Mouse (Mus musculus): Measurements from ENCODE around the gene Cpxm2. TPM values are rescaled to one million over a fixed set of nuclear protein-coding genes. Genes with fewer than 3 reads are reported as not detected.

Cpxm2 gene
- total and polyA plus RNA-seq, 3 experiments: not detected

DNA sequence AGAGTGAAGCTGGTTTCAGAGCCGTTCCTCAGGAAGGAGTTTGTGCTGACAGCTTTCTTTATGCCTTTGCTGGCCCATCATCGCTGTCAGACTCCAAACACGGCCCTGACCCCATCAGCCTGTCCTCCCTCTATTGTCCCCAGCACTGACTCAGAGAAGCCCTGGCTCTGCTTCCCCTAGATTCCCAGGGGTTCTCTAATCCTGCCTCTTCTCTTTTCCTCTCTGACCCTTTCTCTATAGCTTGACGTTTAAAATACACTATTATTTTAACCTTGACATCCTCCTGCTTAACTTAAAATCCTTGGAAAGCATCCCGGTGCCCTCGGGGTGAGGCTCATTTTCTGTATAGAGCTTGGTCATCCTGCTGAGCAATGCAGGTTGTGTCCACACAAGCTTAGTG lies 45.1 kb upstream of the Cpxm2 start:
- H3K9me3 ChIP-seq (replicated peaks; ENCODE audit: low read length): no peaks in the 10 kb centered on the region
- no peaks in the 10 kb centered on the region for H3K36me3 ChIP-seq (replicated peaks in 1 of 2; ENCODE audit: control insufficient read depth in 1 of 2, insufficient read depth in 1 of 2, low read length in 1 of 2)
- H3K4me2 ChIP-seq (ENCODE audit: insufficient read depth, low read depth, poor library complexity, severe bottlenecking): no peak overlapping the region
- no peak for DNase-seq (ENCODE audit: extremely low read depth)
- H3K79me2 ChIP-seq (replicated peaks; ENCODE audit: control insufficient read depth, extremely low read depth, insufficient read depth, poor library complexity, severe bottlenecking): no peaks in the 10 kb centered on the region
- peaks cover 93% of the 10 kb centered on the region for H3K27me3 ChIP-seq (replicated peaks)
- dilution Hi-C loops (cut with MboI; ENCODE audit: extremely low pct_ligation_motif_present, extremely low pct_unique_long_range_greater_than_20kb, low sequenced_read_pairs) (no loop called here), in situ Hi-C loops (cut with MboI; ENCODE audit: low pct_ligation_motif_present, low pct_unique_long_range_greater_than_20kb, low sequenced_read_pairs) (no loop called here)
- H3K27ac ChIP-seq (ENCODE audit: insufficient read depth, low read depth): no peak overlapping the region
- H3K4me1 ChIP-seq (ENCODE audit: control insufficient read depth in 1 of 2, insufficient read depth in 2 of 2): no peaks in the 10 kb centered on the region
- H3K9ac ChIP-seq (ENCODE audit: insufficient read depth, low read depth): no peak overlapping the region
- no peak overlapping the region for H3K4me3 ChIP-seq (replicated peaks in 1 of 3; ENCODE audit: low read depth in 2 of 3, low read length in 2 of 3, poor library complexity in 1 of 3)
- TF ChIP-seq GABPA (IDR thresholded peaks at IDR 0.05; ENCODE audit: insufficient replicate concordance, low read depth, low read length): no peak
- TF ChIP-seq RCOR1 (conservative IDR thresholded peaks at IDR 0.05; ENCODE audit: low read depth, low read length): no peak
- TF ChIP-seq USF1 (IDR thresholded peaks at IDR 0.05; ENCODE audit: low read depth, low read length): no peak
- no peak for TF ChIP-seq CHD2 (IDR thresholded peaks at IDR 0.05; ENCODE audit: low read length)
- no peak for TF ChIP-seq CHD1 (IDR thresholded peaks at IDR 0.05; ENCODE audit: low read depth, low read length)
- TF ChIP-seq MEF2A (IDR thresholded peaks at IDR 0.05; ENCODE audit: borderline replicate concordance, low read depth, low read length): no peak
- no peak for TF ChIP-seq POLR2A (IDR thresholded peaks at IDR 0.05; ENCODE audit: low read depth, low read length)
- no peak for TF ChIP-seq ZKSCAN1 (IDR thresholded peaks at IDR 0.05; ENCODE audit: borderline replicate concordance, low read depth, low read length)
- TF ChIP-seq ZNF384 (IDR thresholded peaks at IDR 0.05; ENCODE audit: low read depth, low read length): no peak
- TF ChIP-seq UBTF (IDR thresholded peaks at IDR 0.05; ENCODE audit: low read depth, low read length): no peak
- no peak for TF ChIP-seq USF2 (conservative IDR thresholded peaks at IDR 0.05; ENCODE audit: low read depth, low read length)
- no peak for TF ChIP-seq BHLHE40 (IDR thresholded peaks at IDR 0.05; ENCODE audit: low read depth, low read length)
- TF ChIP-seq NRF1 (IDR thresholded peaks at IDR 0.05; ENCODE audit: low read depth, low read length): no peak
- TF ChIP-seq PAX5 (IDR thresholded peaks at IDR 0.05; ENCODE audit: low read length): no peak

DNA sequence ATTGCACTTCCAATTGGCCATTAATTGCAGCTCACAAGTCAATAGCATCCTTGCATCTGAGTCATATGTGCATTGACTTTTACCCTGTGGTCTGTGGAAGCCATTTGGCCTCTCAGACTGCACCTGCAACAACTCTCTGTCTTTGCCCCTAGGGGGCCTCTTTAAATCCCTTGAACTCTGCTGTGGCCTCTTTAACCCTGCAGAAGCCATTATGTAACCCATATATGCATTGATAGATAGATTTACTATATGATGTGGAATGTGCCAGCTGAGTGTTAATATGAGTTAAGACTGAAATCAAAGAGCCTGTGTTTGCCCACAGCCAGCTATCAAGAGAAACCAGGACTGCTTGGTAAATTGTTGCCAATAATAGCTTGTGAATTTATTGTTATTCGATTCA lies 44.3 kb upstream of the Cpxm2 start:
- in situ Hi-C loops (cut with MboI; ENCODE audit: low pct_ligation_motif_present, low pct_unique_long_range_greater_than_20kb, low sequenced_read_pairs): no loop called here
- peaks cover 93% of the 10 kb centered on the region for H3K27me3 ChIP-seq (replicated peaks)
- no peaks in the 10 kb centered on the region for H3K9me3 ChIP-seq (replicated peaks; ENCODE audit: low read length)

More for the DNA sequence above, 44.3 kb upstream of the Cpxm2 start:
- no peak overlapping the region for H3K9ac ChIP-seq (ENCODE audit: insufficient read depth, low read depth)
- no peaks in the 10 kb centered on the region for H3K79me2 ChIP-seq (replicated peaks; ENCODE audit: control insufficient read depth, extremely low read depth, insufficient read depth, poor library complexity, severe bottlenecking)
- H3K36me3 ChIP-seq (replicated peaks in 1 of 2; ENCODE audit: control insufficient read depth in 1 of 2, insufficient read depth in 1 of 2, low read length in 1 of 2): no peaks in the 10 kb centered on the region
- TF ChIP-seq IRF4 (IDR thresholded peaks at IDR 0.05; ENCODE audit: low read depth, low read length): no peak
- TF ChIP-seq MEF2A (IDR thresholded peaks at IDR 0.05; ENCODE audit: borderline replicate concordance, low read depth, low read length): no peak
- no peak for TF ChIP-seq TBP (conservative IDR thresholded peaks at IDR 0.05; ENCODE audit: low read depth, low read length)
- TF ChIP-seq RCOR1 (conservative IDR thresholded peaks at IDR 0.05; ENCODE audit: low read depth, low read length): no peak
- TF ChIP-seq ZNF384 (IDR thresholded peaks at IDR 0.05; ENCODE audit: low read depth, low read length): no peak
- no peak for TF ChIP-seq KAT2A (IDR thresholded peaks at IDR 0.05; ENCODE audit: insufficient replicate concordance, low read length)
- TF ChIP-seq SMC3 (IDR thresholded peaks at IDR 0.05; ENCODE audit: low read depth, low read length): no peak
- TF ChIP-seq NELFE (IDR thresholded peaks at IDR 0.05; ENCODE audit: low read depth, low read length): no peak
- no peak for TF ChIP-seq UBTF (IDR thresholded peaks at IDR 0.05; ENCODE audit: low read depth, low read length)
- dilution Hi-C loops (cut with MboI; ENCODE audit: extremely low pct_ligation_motif_present, extremely low pct_unique_long_range_greater_than_20kb, low sequenced_read_pairs): no loop called here
- no peaks in the 10 kb centered on the region for H3K4me1 ChIP-seq (ENCODE audit: control insufficient read depth in 1 of 2, insufficient read depth in 2 of 2)
- DNase-seq (ENCODE audit: extremely low read depth): no peak
- no peak overlapping the region for H3K27ac ChIP-seq (ENCODE audit: insufficient read depth, low read depth)
- H3K4me3 ChIP-seq (replicated peaks in 1 of 3; ENCODE audit: low read depth in 2 of 3, low read length in 2 of 3, poor library complexity in 1 of 3): no peak overlapping the region
- H3K4me2 ChIP-seq (ENCODE audit: insufficient read depth, low read depth, poor library complexity, severe bottlenecking): no peak overlapping the region
